12 mouse cellular contexts compared by ENCODE assay signal in the genomic region with DNA sequence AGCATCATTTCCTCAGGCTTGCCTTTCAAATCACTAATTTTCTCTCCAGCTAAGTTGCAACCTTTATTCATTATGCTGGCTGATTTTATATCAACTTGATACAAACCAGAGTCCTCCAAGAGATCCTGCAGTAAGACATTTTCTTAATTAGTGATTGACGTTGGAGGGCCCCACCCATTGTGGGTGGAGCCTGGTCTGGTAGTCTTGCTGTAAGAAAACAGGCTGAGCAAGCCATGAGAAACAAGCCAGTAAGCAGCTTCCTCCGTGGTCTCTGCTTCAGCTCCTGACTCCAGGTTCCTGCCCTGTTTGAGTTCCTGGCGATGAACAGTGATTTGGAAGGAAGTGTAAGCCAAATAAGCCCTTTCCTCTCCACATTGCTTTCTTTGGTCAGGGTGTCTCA.
"Had no signal": no experiment of that assay in that cellular context is flagged by ENCODE, and none has a peak within 500 bp of the region (broad histone marks: within the 10 kb centered on the region; RNA-seq: fewer than 3 reads in every experiment).

No protein-coding gene starts in this region.

- H3K27ac ChIP-seq: limb, embryonic 10.5 days; midbrain, embryonic 10.5 days; neural tube, embryonic 13.5 days had no signal

- H3K4me3 ChIP-seq: limb, embryonic 10.5 days; midbrain, embryonic 10.5 days; myocyte; neural tube, embryonic 13.5 days had no signal

- DNase-seq: kidney, adult 8-10 months; kidney, postnatal 25 days; lung, embryonic 14.5 days; lung, postnatal 10 days; lung, postnatal 4 days; midbrain, embryonic 14.5 days; right cerebral cortex, postnatal 25 days; thymus, postnatal 14 days had no signal
